Mouse (Mus musculus) R1 (cell line): ENCODE results near the gene Trim34a.
"Not testable (repeated sequence)": the region's sequence is repeated elsewhere in the genome, so short reads cannot be mapped to it uniquely, and the experiment has no call there.

Source experiments
- DNase-seq: peaks from one replicate; pipeline ENCODE4 v3.0.0-alpha.2; 2018; ENCODE audit warnings: low read depth, low spot score

Gene Trim34a

GRCm38 (mm10) chr7:104244287-104245181 lies at the start of gene Trim34a:
Gene Trim34a, plus strand, starts transcription at chr7:104244457.
- DNase-seq, result peak; percentile 93

DNA sequence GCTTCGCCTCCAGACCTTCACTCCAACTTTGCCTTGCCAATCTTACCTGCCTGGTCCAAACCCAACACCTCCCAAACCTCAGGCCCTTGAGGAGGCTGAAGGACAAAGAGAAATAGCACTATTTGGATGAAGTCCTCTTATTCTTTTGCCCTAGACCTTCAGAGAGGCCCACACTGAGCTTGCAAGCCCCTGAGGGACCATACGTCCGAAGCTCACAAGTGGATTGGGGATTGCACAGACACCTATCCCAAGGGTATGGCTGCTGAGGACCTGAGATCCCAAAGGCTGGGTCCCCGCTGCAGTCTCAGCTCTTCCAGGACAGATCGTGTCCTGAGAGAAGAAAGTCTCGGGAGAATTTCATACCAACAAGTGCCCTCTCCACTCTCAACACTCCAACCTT lies 48.4 kb upstream of the Trim34a start, which contains the start of gene Olfr649:
TSS of gene Olfr649 (minus strand) at position 101 of the 400 bp plus-strand sequence.
- DNase-seq, result no peak

DNA sequence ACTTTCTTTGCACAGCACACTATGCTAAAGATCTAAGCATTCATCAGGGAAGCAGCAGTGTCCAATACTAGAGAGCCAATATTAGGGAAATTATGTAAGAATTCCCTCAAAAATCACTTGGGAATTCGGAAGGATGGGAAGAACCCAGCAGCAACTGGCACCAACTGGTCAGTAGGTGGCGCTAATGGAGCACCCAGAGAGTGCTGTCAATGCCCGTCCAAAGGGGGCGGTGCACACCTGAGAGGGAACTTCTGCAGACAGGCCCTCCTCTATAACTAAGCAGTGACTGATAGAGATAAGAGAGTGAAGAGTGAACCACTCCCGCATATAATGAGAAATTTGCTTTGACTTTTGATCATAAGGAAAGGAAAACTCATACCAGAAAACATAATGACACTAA lies 44.4 kb upstream of the Trim34a start:
- peak; percentile 82 for DNase-seq

- no peak for DNase-seq
These were observed 38.1 kb upstream of the Trim34a start for GRCm38 (mm10) chr7:104206197-104206596.

DNA sequence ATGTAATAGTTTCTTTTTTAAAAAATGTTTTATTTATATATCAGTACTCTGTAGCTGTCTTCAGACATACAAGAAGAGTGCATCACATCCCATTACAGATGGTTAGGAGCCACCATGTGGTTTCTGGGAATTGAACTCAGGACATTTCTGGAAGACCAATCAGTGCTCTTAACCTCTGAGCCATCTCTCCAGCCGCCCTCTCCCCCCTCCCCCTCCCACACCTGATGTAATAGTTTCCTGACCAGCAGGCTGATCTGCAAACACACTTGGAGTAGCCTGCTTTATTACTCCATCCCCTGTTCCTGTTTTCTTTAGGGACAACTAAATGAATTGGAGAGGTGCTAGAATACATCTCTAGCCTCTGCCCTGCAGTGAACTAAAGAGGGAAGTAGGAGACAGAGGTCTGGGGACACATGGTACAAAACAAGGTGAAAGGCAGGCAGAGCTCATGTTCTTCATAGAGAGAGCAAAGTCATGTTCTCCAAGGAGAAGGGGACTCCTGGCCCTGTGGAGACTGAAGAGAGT lies 28.2 kb upstream of the Trim34a start:
- peak; percentile 38 for DNase-seq

DNA sequence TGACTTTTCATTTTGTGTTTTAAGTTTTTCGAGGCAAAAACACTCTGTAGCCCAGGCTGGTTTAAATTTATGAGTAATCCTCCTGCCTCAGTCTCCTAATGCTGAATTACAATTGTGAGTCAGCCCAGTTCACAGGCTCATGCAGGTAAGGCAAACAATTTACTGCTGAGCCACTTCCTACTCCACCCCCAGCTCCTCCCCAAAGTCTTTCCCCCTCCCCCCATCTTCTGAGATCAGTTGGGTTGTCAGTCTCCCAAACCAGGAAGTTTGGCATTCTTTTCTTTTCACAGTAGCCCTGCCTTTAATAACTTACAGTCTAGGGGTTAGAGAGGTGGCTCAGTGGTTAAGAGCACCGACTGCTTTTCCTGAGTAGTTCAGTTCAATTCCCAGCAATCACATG lies 26.4 kb upstream of the Trim34a start:
- DNase-seq, result peak; percentile 94

DNA sequence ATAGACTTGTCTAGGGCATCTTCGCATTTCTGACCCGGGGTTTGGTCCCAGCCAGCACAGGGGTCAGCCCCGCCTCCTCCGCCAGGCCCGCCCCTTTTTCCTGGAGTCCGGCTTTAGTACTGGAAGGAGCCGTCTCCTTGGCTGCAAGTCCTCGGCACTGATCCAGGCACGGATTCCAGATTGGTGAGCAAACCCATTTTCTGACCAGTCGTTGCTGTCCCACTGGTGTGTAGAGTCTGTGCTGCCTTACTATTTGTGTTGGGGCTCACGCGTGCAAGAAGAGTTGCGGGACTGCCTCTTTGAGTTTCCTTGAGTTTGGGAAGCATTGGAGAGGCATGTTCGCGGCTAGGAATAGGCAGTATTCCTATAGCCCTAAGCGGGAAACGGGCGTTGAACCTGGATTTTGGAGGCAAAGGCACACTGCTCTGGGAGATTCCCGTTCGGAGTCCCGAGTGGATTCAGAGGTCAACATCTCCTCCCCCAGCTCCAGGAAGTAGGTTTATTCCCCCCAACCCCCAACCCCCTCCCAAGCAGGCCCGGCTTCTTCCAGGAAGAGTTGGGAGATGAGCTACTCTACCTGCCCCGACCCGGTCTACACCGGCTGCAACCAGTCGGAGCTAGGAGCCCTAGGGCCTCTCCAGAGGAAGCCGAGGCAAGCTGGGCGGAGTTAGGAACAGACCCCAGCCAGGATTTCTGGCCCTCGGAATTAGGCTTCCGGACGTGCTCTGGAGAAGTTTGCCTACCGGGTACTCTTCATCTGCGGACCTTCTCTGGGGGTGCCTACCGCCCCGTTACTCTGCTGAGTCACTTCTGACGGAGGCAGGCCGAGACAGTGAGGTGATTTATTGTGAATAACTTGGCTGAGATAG lies 25.3 kb upstream of the Trim34a start, which contains the start of gene Trim6:
TSS of gene Trim6 (plus strand) at position 93 of the 869 bp plus-strand sequence.
- peak; percentile 97 for DNase-seq

DNA sequence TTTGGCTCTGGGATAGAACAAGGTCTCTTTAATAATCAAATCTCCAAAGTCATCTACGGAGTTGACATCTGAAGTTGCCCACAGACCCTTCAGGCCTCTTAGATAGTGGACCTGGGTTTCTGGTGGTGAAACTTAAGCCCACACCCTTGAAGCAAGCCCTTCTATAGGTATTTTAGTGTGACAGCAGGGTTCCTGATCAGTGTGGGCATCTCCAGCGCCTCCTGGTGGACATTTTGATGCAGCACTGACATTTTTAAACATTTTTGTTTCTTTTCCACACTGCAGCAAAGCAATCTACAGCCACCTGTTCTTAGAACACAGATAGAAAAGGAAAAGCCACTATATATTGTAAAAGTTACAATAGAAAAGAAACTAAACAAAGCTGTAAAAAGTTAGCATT lies 13.1 kb upstream of the Trim34a start:
- DNase-seq, result peak; percentile 68

GRCm38 (mm10) chr7:104240857-104241256 lies 3.4 kb upstream of the Trim34a start:
- no peak for DNase-seq

GRCm38 (mm10) chr7:104243616-104244015 lies 641 bp upstream of the Trim34a start:
- DNase-seq, result peak; percentile 86

- not testable (repeated sequence) for DNase-seq
These were observed 16.1 kb downstream of the Trim34a start for GRCm38 (mm10) chr7:104260380-104260779.

- DNase-seq, result not testable (repeated sequence)
These were observed 21.1 kb downstream of the Trim34a start for GRCm38 (mm10) chr7:104265335-104265734.

- not testable (repeated sequence) for DNase-seq
These were observed 35.1 kb downstream of the Trim34a start for GRCm38 (mm10) chr7:104279361-104279760.

DNA sequence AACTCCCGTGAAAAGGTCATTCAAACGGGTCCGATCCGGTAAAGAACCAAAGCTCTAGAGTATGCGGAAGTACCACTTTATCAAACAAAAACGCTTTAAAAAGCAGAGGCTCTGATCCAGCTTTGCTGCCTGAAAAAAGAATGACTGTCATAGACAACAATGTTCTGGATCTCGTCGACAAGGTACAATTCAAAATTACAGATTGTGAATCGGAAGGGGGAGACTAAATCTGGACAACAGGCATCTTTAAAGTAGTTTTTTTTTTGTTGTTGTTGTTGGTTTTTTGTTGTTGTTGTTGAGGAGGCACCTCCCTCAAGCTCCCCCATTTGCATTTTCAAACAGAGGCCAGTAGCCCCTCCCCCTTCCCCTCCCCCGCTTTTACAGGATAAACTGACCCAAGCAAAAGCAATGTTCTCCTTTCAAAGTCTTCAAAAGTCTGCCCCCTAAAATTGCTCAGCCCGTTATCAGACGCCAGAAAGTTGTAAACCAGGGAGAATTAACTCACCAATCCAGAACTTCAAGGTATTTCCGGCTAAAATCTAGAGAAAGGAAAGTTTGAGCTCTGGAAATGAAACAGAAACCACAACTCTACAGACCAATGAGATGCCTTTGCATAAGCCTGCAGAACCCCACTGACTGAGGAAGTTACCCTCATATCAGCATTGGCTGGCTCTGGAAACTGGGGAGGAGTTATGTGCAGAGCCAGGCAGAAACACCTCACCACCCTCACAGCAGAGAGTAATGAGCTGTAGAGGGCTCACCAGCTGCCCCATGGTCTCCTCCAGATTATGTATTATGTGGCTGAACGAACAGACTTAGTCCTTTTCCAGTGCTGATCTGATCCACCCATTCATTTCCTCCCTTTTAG lies 43.6 kb downstream of the Trim34a start, which contains the start of gene Trim5:
TSS of gene Trim5 (minus strand) at position 519 of the 868 bp plus-strand sequence.
- not testable (repeated sequence) for DNase-seq

DNA sequence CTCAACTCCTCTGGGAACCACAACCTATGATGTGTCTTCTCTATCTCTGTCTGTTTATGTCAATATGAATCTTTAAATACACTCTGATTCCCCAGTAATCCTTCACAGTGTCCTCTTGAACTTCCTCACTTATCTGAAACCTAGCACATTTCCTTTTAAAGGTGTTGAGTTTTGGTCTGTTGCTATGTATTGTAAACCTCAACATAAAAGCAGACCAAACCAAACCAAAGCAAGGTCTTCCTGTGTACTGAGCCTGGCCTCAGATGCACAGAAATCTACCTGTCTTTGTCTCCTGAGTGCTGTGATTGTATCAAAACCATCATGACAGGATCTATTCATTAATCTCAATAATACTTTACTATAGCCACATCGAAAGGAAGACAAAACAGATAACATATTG lies 46.4 kb downstream of the Trim34a start:
- DNase-seq, result no peak

DNA sequence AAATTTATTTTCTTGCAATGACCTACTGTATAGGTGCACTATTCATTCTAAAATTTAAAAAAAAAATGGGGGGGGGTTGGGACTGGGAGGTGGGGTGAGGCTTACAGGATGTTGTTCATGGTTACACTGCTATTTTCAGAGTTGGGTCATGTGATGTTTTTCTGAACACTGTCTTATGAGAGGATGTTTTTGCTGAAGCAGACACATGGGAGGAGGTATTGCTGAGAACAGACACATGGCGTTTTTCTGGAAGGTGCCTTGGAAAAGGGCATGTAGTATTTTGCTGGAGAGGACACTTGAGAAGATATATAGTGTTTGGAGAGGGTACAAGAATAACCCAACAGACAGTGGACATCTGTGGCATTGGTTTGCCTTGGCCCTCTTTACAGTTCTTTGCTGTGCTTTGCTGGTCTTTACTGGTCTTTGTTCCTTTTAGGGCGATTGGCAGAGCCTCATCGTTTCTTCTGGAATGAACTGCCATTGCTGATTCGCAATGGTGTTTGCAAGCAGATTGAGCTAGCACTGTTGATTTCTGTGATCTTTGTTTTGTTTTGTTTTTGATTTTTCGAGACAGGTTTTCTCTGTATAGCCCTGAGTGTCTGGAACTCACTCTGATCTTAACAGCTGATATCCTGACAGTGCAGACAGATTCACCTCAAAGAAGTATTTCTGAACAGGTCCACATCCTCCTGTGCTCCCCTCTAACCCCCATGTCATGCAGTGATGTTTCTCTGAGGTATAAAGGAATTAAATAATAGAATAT lies 47.6 kb downstream of the Trim34a start:
- DNase-seq, result no peak
